In the genomic region with DNA sequence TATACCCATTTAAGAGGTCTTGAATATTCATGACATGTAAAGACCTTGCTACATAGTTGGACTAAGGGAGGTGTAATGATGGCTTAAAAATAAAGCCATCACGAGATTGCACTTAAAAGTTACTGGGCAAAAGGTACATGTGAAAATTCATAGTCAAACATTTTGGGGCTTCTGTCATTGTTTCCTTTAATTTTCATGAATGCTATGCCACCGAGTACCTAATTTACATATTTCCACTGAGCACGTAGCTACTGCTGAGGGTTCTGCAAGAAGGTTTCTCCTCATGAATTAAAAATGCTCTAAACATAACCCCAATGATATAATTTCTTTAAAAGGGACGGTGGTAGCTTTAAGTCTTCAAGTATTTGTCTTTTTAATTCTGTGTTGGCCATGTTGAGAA, we compare ENCODE assay signal across 35 mouse cellular contexts.
"Had no signal": no experiment of that assay in that cellular context is flagged by ENCODE, and none has a peak within 500 bp of the region (broad histone marks: within the 10 kb centered on the region; RNA-seq: fewer than 3 reads in every experiment).

No protein-coding gene starts in this region.

- H3K27me3 ChIP-seq: heart, embryonic 12.5 days; heart, embryonic 13.5 days; heart, embryonic 15.5 days; hindbrain, embryonic 12.5 days; hindbrain, embryonic 13.5 days; hindbrain, embryonic 15.5 days; intestine, embryonic 15.5 days; kidney, embryonic 15.5 days had no signal

- H3K27ac ChIP-seq: heart, embryonic 10.5 days; heart, embryonic 13.5 days; heart, embryonic 15.5 days; hindbrain, embryonic 10.5 days; hindbrain, embryonic 12.5 days; hindbrain, embryonic 13.5 days; hindbrain, embryonic 14.5 days; hindbrain, embryonic 15.5 days; hindbrain, postnatal 0 days; intestine, embryonic 15.5 days; kidney, embryonic 15.5 days; kidney, postnatal 0 days; layer of hippocampus, adult 2 months; left cerebral cortex, adult 2 months had no signal

- H3K9me3 ChIP-seq: heart, embryonic 10.5 days; heart, embryonic 12.5 days; heart, embryonic 13.5 days; heart, embryonic 15.5 days; hindbrain, embryonic 10.5 days; hindbrain, embryonic 12.5 days; hindbrain, embryonic 13.5 days; hindbrain, embryonic 15.5 days; intestine, embryonic 15.5 days; kidney, embryonic 15.5 days had no signal

- H3K4me1 ChIP-seq: heart, embryonic 10.5 days; heart, embryonic 12.5 days; heart, embryonic 13.5 days; heart, embryonic 15.5 days; hindbrain, embryonic 10.5 days; hindbrain, embryonic 12.5 days; hindbrain, embryonic 13.5 days; hindbrain, embryonic 15.5 days; intestine, embryonic 15.5 days; kidney, embryonic 15.5 days had no signal

- H3K9ac ChIP-seq: heart, embryonic 12.5 days; heart, embryonic 13.5 days; heart, embryonic 15.5 days; hindbrain, embryonic 12.5 days; hindbrain, embryonic 13.5 days; hindbrain, embryonic 14.5 days; hindbrain, embryonic 15.5 days; intestine, embryonic 15.5 days; kidney, embryonic 15.5 days had no signal

- ATAC-seq: hindbrain, embryonic 16.5 days; hindbrain, postnatal 0 days; inflammation-experienced regulatory T-cells, adult 6 months; intestine, embryonic 15.5 days; intestine, embryonic 16.5 days; intestine, postnatal 0 days had no signal

- DNase-seq: heart, postnatal 10 days; heart, postnatal 14 days; heart, postnatal 36 days; heart, postnatal 4 days; kidney, adult 18-20 months; kidney, adult 2 months; kidney, adult 8-10 months; kidney, adult 9 months; kidney, postnatal 10 days; kidney, postnatal 14 days; kidney, postnatal 25 days; kidney, postnatal 36 days; kidney, postnatal 4 days; layer of hippocampus, adult 9-11 months; layer of hippocampus, postnatal 36 days had no signal

- H3K36me3 ChIP-seq: heart, embryonic 10.5 days; heart, embryonic 12.5 days; heart, embryonic 13.5 days; heart, embryonic 15.5 days; hindbrain, embryonic 10.5 days; hindbrain, embryonic 12.5 days; hindbrain, embryonic 13.5 days; hindbrain, embryonic 15.5 days; intestine, embryonic 15.5 days; kidney, embryonic 15.5 days had no signal

- H3K4me3 ChIP-seq: heart, embryonic 10.5 days; heart, embryonic 12.5 days; heart, embryonic 13.5 days; heart, embryonic 15.5 days; hindbrain, embryonic 10.5 days; hindbrain, embryonic 12.5 days; hindbrain, embryonic 13.5 days; hindbrain, embryonic 15.5 days; intestine, embryonic 15.5 days; kidney, embryonic 15.5 days; layer of hippocampus, adult 2 months; left cerebral cortex, adult 2 months had no signal

- H3K4me2 ChIP-seq: heart, embryonic 11.5 days; heart, embryonic 12.5 days; heart, embryonic 13.5 days; heart, embryonic 15.5 days; hindbrain, embryonic 12.5 days; hindbrain, embryonic 13.5 days; hindbrain, embryonic 14.5 days; hindbrain, embryonic 15.5 days; intestine, embryonic 15.5 days; kidney, embryonic 15.5 days had no signal
